Mouse (Mus musculus): ENCODE measurements at regions not wholly inside any gene's neighbourhood (a gene's known extent, or its start where the extent isn't known, plus 50 kb on each side); places are given as distances from the start of the nearest gene placed in this dataset.

- ATAC-seq (replicated peaks; ENCODE audit: poor library complexity, severe bottlenecking) = no peak
Measured at GRCm38 (mm10) chr12:16477572-16477971, 133.2 kb downstream of the Lpin1 start.

GRCm38 (mm10) chr12:16474361-16475080, 136.2 kb downstream of the Lpin1 start:
- no peak for ATAC-seq (replicated peaks; ENCODE audit: poor library complexity, severe bottlenecking)

GRCm38 (mm10) chr12:16457419-16457818, 153.3 kb downstream of the Lpin1 start:
- no peak for ATAC-seq (replicated peaks; ENCODE audit: poor library complexity, severe bottlenecking)

- no peak for ATAC-seq (replicated peaks; ENCODE audit: poor library complexity, severe bottlenecking)
Measured at GRCm38 (mm10) chr12:16450771-16451435, 159.9 kb downstream of the Lpin1 start.

- ATAC-seq (replicated peaks; ENCODE audit: poor library complexity, severe bottlenecking) = no peak
Measured at GRCm38 (mm10) chr12:16438717-16439116, 172.0 kb downstream of the Lpin1 start.

- no peak for ATAC-seq (replicated peaks; ENCODE audit: poor library complexity, severe bottlenecking)
Measured at GRCm38 (mm10) chr12:16436961-16437360, 173.8 kb downstream of the Lpin1 start.

GRCm38 (mm10) chr12:16436255-16436654, 174.5 kb downstream of the Lpin1 start:
- ATAC-seq (replicated peaks; ENCODE audit: poor library complexity, severe bottlenecking) = no peak

GRCm38 (mm10) chr12:16434739-16435138, 176.0 kb downstream of the Lpin1 start:
- ATAC-seq (replicated peaks; ENCODE audit: poor library complexity, severe bottlenecking) = no peak

- ATAC-seq (replicated peaks; ENCODE audit: poor library complexity, severe bottlenecking) = no peak
Measured at GRCm38 (mm10) chr12:16434225-16434624, 176.5 kb downstream of the Lpin1 start.

GRCm38 (mm10) chr12:16425980-16426379, 184.8 kb downstream of the Lpin1 start:
- no peak for ATAC-seq (replicated peaks; ENCODE audit: poor library complexity, severe bottlenecking)

GRCm38 (mm10) chr12:16424526-16424925, 186.2 kb downstream of the Lpin1 start:
- no peak for ATAC-seq (replicated peaks; ENCODE audit: poor library complexity, severe bottlenecking)

- ATAC-seq (replicated peaks; ENCODE audit: poor library complexity, severe bottlenecking) = no peak
Measured at GRCm38 (mm10) chr12:16395720-16396119, 215.0 kb downstream of the Lpin1 start.

GRCm38 (mm10) chr12:16392851-16393250, 217.9 kb downstream of the Lpin1 start:
- ATAC-seq (replicated peaks; ENCODE audit: poor library complexity, severe bottlenecking) = no peak

- ATAC-seq (replicated peaks; ENCODE audit: poor library complexity, severe bottlenecking) = no peak
Measured at GRCm38 (mm10) chr12:16391630-16392269, 219.0 kb downstream of the Lpin1 start.

- no peak for ATAC-seq (replicated peaks; ENCODE audit: poor library complexity, severe bottlenecking)
Measured at GRCm38 (mm10) chr12:16391163-16391562, 219.6 kb downstream of the Lpin1 start.

- ATAC-seq (replicated peaks; ENCODE audit: poor library complexity, severe bottlenecking) = no peak
Measured at GRCm38 (mm10) chr12:16387035-16387434, 223.7 kb downstream of the Lpin1 start.

GRCm38 (mm10) chr12:16384396-16384795, 226.4 kb downstream of the Lpin1 start:
- no peak for ATAC-seq (replicated peaks; ENCODE audit: poor library complexity, severe bottlenecking)

- no peak for ATAC-seq (replicated peaks; ENCODE audit: poor library complexity, severe bottlenecking)
Measured at GRCm38 (mm10) chr12:16383499-16383935, 227.2 kb downstream of the Lpin1 start.

- ATAC-seq (replicated peaks; ENCODE audit: poor library complexity, severe bottlenecking) = no peak
Measured at GRCm38 (mm10) chr12:16382417-16382988, 228.3 kb downstream of the Lpin1 start.

- no peak for ATAC-seq (replicated peaks; ENCODE audit: poor library complexity, severe bottlenecking)
Measured at GRCm38 (mm10) chr12:16381026-16381425, 229.7 kb downstream of the Lpin1 start.

- ATAC-seq (replicated peaks; ENCODE audit: poor library complexity, severe bottlenecking) = no peak
Measured at GRCm38 (mm10) chr12:16380346-16380745, 230.4 kb downstream of the Lpin1 start.
